Mouse (Mus musculus) frontal cortex, adult (tissue): ENCODE results near the gene Gna11.

Source experiments
- ATAC-seq: cut with Nextera tagmentation; 2 replicates; pipeline ENCODE4 v1.9.2; 2017; ENCODE audit warnings: mild to moderate bottlenecking, moderate library complexity, mixed read lengths; ENCODE audit not compliant: low TSS enrichment

The Gna11 gene

GRCm38 (mm10) chr10:81543633-81544032 lies 1.4 kb downstream of the Gna11 start:
- no peak for ATAC-seq

GRCm38 (mm10) chr10:81542727-81543460 lies 2.1 kb downstream of the Gna11 start:
- no peak for ATAC-seq

- no peak for ATAC-seq
Measured at GRCm38 (mm10) chr10:81541803-81542202, 3.2 kb downstream of the Gna11 start.

GRCm38 (mm10) chr10:81541363-81541762 lies 3.6 kb downstream of the Gna11 start:
- ATAC-seq, result no peak

GRCm38 (mm10) chr10:81538321-81539048 lies 6.5 kb downstream of the Gna11 start:
- ATAC-seq, result peak; percentile 47

GRCm38 (mm10) chr10:81537429-81537828 lies 7.6 kb downstream of the Gna11 start:
- ATAC-seq, result no peak

GRCm38 (mm10) chr10:81536734-81537133 lies 8.3 kb downstream of the Gna11 start:
- no peak for ATAC-seq

GRCm38 (mm10) chr10:81534826-81535225 lies 10.2 kb downstream of the Gna11 start:
- no peak for ATAC-seq

GRCm38 (mm10) chr10:81526779-81527178 lies 18.2 kb downstream of the Gna11 start:
- ATAC-seq, result peak; percentile 41; the same call in 1 of the 2 replicates

- ATAC-seq, result no peak
Measured at GRCm38 (mm10) chr10:81525017-81525694, 19.8 kb downstream of the Gna11 start.

- ATAC-seq, result peak; percentile 17; the same call in 1 of the 2 replicates
Measured at GRCm38 (mm10) chr10:81524051-81524605, 20.9 kb downstream of the Gna11 start, which contains the start of gene Gna15. TSS of gene Gna15 (minus strand) at chr10:81524225.

GRCm38 (mm10) chr10:81523570-81523969 lies 21.4 kb downstream of the Gna11 start:
- ATAC-seq, result no peak

GRCm38 (mm10) chr10:81523142-81523541 lies 21.8 kb downstream of the Gna11 start:
- ATAC-seq, result no peak

- no peak for ATAC-seq
Measured at GRCm38 (mm10) chr10:81519978-81520365, 25.0 kb downstream of the Gna11 start.

- ATAC-seq, result no peak
Measured at GRCm38 (mm10) chr10:81519227-81519977, 25.6 kb downstream of the Gna11 start.

- ATAC-seq, result no peak
Measured at GRCm38 (mm10) chr10:81518546-81518945, 26.4 kb downstream of the Gna11 start.

- ATAC-seq, result no peak
Measured at GRCm38 (mm10) chr10:81517227-81517626, 27.8 kb downstream of the Gna11 start.

- no peak for ATAC-seq
Measured at GRCm38 (mm10) chr10:81513798-81514197, 31.2 kb downstream of the Gna11 start.

GRCm38 (mm10) chr10:81510246-81510810 lies 34.7 kb downstream of the Gna11 start:
- no peak for ATAC-seq

GRCm38 (mm10) chr10:81507691-81508489 lies 37.1 kb downstream of the Gna11 start:
- no peak for ATAC-seq
